Mouse (Mus musculus): ENCODE measurements around the gene Olfr91. TPM values are rescaled to one million over a fixed set of nuclear protein-coding genes. Genes with fewer than 3 reads are reported as not detected.

Gene Olfr91
- polyA plus RNA-seq, 1 experiment from 2014 or later: not detected

- Histone ChIP-seq H3K27ac (no peak overlapping the region), H3K36me3 (replicated peaks) (peaks cover 31% of the 10 kb centered on the region), H3K9me3 (no peaks in the 10 kb centered on the region), H3K9ac (peak overlapping the region; percentile 92; the same call in 1 of the 2 replicates), H3K4me2 (peak overlapping the region; percentile 80), H3K4me1 (peaks cover 49% of the 10 kb centered on the region), H3K27me3 (peaks cover 12% of the 10 kb centered on the region), H3K4me3 (replicated peaks) (peak overlapping the region; percentile 74; the same call in 1 of the 2 replicates)
- no peak for ATAC-seq (ENCODE audit: low FRiP score)
- WGBS: 47% methylated on average over 4 of the region's 4 CpGs
These were observed 46.3 kb downstream of the Olfr91 start for GRCm38 (mm10) chr17:37051745-37052144.

- ATAC-seq (ENCODE audit: low FRiP score): peak; percentile 33
- Histone ChIP-seq H3K36me3 (replicated peaks) (peaks cover 22% of the 10 kb centered on the region), H3K27ac (peak overlapping the region; percentile 81), H3K4me3 (replicated peaks) (peak overlapping the region; percentile 74), H3K4me1 (peaks cover 51% of the 10 kb centered on the region), H3K4me2 (peak overlapping the region; percentile 80), H3K27me3 (peaks cover 12% of the 10 kb centered on the region), H3K9me3 (no peaks in the 10 kb centered on the region), H3K9ac (peak overlapping the region; percentile 92)
- 1% methylated on average over 27 of the region's 27 CpGs for WGBS
These were observed 47.2 kb downstream of the Olfr91 start for GRCm38 (mm10) chr17:37050876-37051275.

- Histone ChIP-seq H3K27ac (peak overlapping the region; percentile 81), H3K27me3 (peaks cover 12% of the 10 kb centered on the region), H3K4me2 (peak overlapping the region; percentile 80), H3K9ac (peak overlapping the region; percentile 92), H3K36me3 (replicated peaks) (peaks cover 18% of the 10 kb centered on the region), H3K9me3 (no peaks in the 10 kb centered on the region), H3K4me1 (peaks cover 51% of the 10 kb centered on the region), H3K4me3 (replicated peaks) (peak overlapping the region; percentile 74)
- peak; percentile 75 for ATAC-seq (ENCODE audit: low FRiP score)
- WGBS: under 1% methylated on average over 22 of the region's 22 CpGs
These were observed 47.7 kb downstream of the Olfr91 start for GRCm38 (mm10) chr17:37050399-37050798.

- ATAC-seq (ENCODE audit: low FRiP score): peak; percentile 22
- no peaks in the 10 kb centered on the region for H3K9me3 ChIP-seq
- peaks cover 55% of the 10 kb centered on the region for H3K4me1 ChIP-seq
- under 1% methylated on average over 39 of the region's 39 CpGs for WGBS
- peaks cover 11% of the 10 kb centered on the region for H3K36me3 ChIP-seq (replicated peaks)
- peak overlapping the region; percentile 92; the same call in 1 of the 2 replicates for H3K9ac ChIP-seq
- H3K27ac ChIP-seq: peak overlapping the region; percentile 81
- H3K27me3 ChIP-seq: peaks cover 12% of the 10 kb centered on the region
- peak overlapping the region; percentile 80 for H3K4me2 ChIP-seq
- H3K4me3 ChIP-seq (replicated peaks): peak overlapping the region; percentile 74
These were observed 48.3 kb downstream of the Olfr91 start for GRCm38 (mm10) chr17:37049570-37050310.

GRCm38 (mm10) chr17:37048383-37048782, 49.7 kb downstream of the Olfr91 start:
- H3K9ac ChIP-seq: 0 out of 2 replicates have a peak overlapping the region, but pooled peaks have one; percentile 9
- H3K4me1 ChIP-seq: peaks cover 54% of the 10 kb centered on the region
- ATAC-seq (ENCODE audit: low FRiP score): no peak
- 69% methylated on average over 7 of the region's 7 CpGs for WGBS
- H3K9me3 ChIP-seq: no peaks in the 10 kb centered on the region
- H3K36me3 ChIP-seq (replicated peaks): no peaks in the 10 kb centered on the region
- H3K4me3 ChIP-seq (replicated peaks): peak overlapping the region; percentile 13; the same call in 1 of the 2 replicates
- no peak overlapping the region for H3K27ac ChIP-seq
- H3K4me2 ChIP-seq: peak overlapping the region; percentile 88
- H3K27me3 ChIP-seq: peaks cover 12% of the 10 kb centered on the region

- 40% methylated on average over 3 of the region's 3 CpGs for WGBS
- no peak for ATAC-seq (ENCODE audit: low FRiP score)
- Histone ChIP-seq H3K4me3 (replicated peaks) (peak overlapping the region; percentile 86; the same call in 1 of the 2 replicates), H3K9me3 (no peaks in the 10 kb centered on the region), H3K4me1 (peaks cover 51% of the 10 kb centered on the region), H3K27ac (no peak overlapping the region), H3K4me2 (peak overlapping the region; percentile 88), H3K9ac (no peak overlapping the region), H3K36me3 (replicated peaks) (no peaks in the 10 kb centered on the region), H3K27me3 (peaks cover 12% of the 10 kb centered on the region)
These were observed 50.1 kb downstream of the Olfr91 start for GRCm38 (mm10) chr17:37047981-37048380.

GRCm38 (mm10) chr17:37047332-37047976, 50.6 kb downstream of the Olfr91 start:
- H3K36me3 ChIP-seq (replicated peaks): no peaks in the 10 kb centered on the region
- no peak for ATAC-seq (ENCODE audit: low FRiP score)
- H3K4me2 ChIP-seq: peak overlapping the region; percentile 88
- WGBS: 14% methylated on average over 19 of the region's 19 CpGs
- H3K9me3 ChIP-seq: no peaks in the 10 kb centered on the region
- H3K9ac ChIP-seq: peak overlapping the region; percentile 96
- peak overlapping the region; percentile 86 for H3K4me3 ChIP-seq (replicated peaks)
- H3K27me3 ChIP-seq: peaks cover 12% of the 10 kb centered on the region
- peak overlapping the region; percentile 47; the same call in 1 of the 2 replicates for H3K27ac ChIP-seq
- H3K4me1 ChIP-seq: peaks cover 47% of the 10 kb centered on the region

- Histone ChIP-seq H3K4me3 (replicated peaks) (peak overlapping the region; percentile 86), H3K4me1 (peaks cover 43% of the 10 kb centered on the region), H3K36me3 (replicated peaks) (no peaks in the 10 kb centered on the region), H3K27ac (peak overlapping the region; percentile 91), H3K4me2 (peak overlapping the region; percentile 88), H3K9me3 (no peaks in the 10 kb centered on the region), H3K9ac (peak overlapping the region; percentile 96), H3K27me3 (peaks cover 12% of the 10 kb centered on the region)
- 0% methylated on average over 41 of the region's 58 CpGs for WGBS
- peak; percentile 60 for ATAC-seq (ENCODE audit: low FRiP score)
These were observed 51.6 kb downstream of the Olfr91 start for GRCm38 (mm10) chr17:37046312-37047112.

GRCm38 (mm10) chr17:37045611-37046311, 52.3 kb downstream of the Olfr91 start, which contains the start of gene Gabbr1:
TSS of gene Gabbr1 (plus strand) at chr17:37045966.
- peak within 1 kb of the TSS; percentile 91 for H3K27ac ChIP-seq
- H3K9ac ChIP-seq: peak within 1 kb of the TSS; percentile 96
- no peaks in the 10 kb centered on the region for H3K36me3 ChIP-seq (replicated peaks)
- peak within 1 kb of the TSS; percentile 86 for H3K4me3 ChIP-seq (replicated peaks)
- no peaks in the 10 kb centered on the region for H3K9me3 ChIP-seq
- peaks cover 35% of the 10 kb centered on the region for H3K4me1 ChIP-seq
- ATAC-seq (ENCODE audit: low FRiP score): peak; percentile 80
- H3K27me3 ChIP-seq: peaks cover 12% of the 10 kb centered on the region
- WGBS: under 1% methylated on average over 55 of the region's 55 CpGs
- H3K4me2 ChIP-seq: peak within 1 kb of the TSS; percentile 88

GRCm38 (mm10) chr17:37044651-37045244, 53.3 kb downstream of the Olfr91 start:
- Histone ChIP-seq H3K27me3 (peaks cover 12% of the 10 kb centered on the region), H3K36me3 (replicated peaks) (no peaks in the 10 kb centered on the region), H3K4me1 (peaks cover 29% of the 10 kb centered on the region), H3K4me2 (peak overlapping the region; percentile 88), H3K4me3 (replicated peaks) (peak overlapping the region; percentile 86), H3K27ac (peak overlapping the region; percentile 91), H3K9ac (peak overlapping the region; percentile 96), H3K9me3 (no peaks in the 10 kb centered on the region)
- 82% methylated on average over 7 of the region's 7 CpGs for WGBS
- no peak for ATAC-seq (ENCODE audit: low FRiP score)

Measured in forebrain, embryonic 12.5 days (tissue).